Mouse (Mus musculus) embryo, embryonic 10.5 days (tissue): Measurements from ENCODE around the gene Gtf2h4.
A peak's percentile ranks its signal among the peaks of the same experiment; 100 is the strongest.

Experiments used
- DNase-seq: peaks from one replicate; pipeline ENCODE4 v3.0.0-alpha.2; 2015; ENCODE audit warnings: low spot score

Gene Gtf2h4

GRCm38 (mm10) chr17:35638475-35639190, 34.9 kb downstream of the Gtf2h4 start:
- peak; percentile 87 for DNase-seq

DNA sequence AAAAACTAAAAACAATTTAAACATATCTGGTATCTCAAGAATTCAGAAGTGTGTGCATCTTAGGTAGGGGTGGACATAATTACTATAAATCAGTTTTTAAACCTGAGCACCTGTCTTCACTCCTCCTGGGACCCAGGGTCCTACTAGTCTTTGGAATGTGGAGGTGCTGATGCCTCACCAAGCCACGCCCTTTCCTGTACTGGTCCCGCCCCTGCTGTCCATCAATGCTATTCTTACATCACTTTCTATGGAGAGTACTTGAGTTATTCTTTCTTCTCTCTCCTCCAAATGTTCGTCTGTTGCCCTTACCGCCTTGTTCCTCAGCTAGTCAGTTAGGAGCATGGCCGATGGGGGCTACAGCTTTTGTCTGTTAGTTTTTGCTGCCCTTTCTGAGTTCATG, 37.2 kb downstream of the Gtf2h4 start:
- DNase-seq, result peak; percentile 49

DNA sequence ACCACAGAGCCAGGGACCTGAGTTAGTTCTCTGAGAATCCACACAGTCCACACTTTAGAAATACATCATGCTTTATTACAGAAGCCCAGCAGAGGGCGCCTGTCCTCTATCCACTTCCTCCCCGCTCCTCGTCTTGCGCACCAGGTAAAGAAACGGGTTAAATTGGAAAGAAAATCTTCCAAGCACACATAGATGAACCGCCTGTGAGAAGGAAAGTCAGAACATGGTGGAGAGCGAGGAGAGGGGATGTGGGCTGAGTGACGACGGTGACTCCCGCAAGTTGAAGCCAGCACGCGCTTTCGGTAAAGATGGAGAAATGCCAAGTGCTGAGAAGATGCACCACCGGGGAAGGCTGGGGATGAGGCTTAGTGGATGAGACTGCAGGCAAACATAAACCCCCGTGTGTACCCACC, 37.8 kb downstream of the Gtf2h4 start:
- peak; percentile 87 for DNase-seq

GRCm38 (mm10) chr17:35635202-35635601, 38.3 kb downstream of the Gtf2h4 start:
- DNase-seq, result peak; percentile 15

DNA sequence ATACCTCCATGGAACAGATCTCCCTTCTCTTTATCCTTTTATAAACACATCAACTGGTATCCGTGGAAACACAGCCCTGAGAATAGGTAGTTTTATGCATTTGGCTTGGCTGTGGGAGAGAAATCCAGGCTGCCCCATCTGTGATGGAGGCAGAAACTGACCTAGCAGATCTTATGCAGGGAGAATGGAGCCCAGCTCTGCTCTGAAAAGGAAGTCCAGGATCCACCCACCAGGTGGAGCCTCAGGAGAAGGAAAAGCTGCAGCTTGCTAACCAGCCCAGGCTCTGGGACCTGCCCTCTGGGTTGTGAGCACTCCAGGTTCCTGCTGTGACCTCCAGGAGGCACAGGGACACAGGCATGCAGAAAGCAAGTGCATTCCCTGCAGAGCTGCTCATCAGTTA, 39.5 kb downstream of the Gtf2h4 start:
- DNase-seq, result peak; percentile 58

GRCm38 (mm10) chr17:35626537-35626936, 47.0 kb downstream of the Gtf2h4 start, which contains the start of gene Gm9573:
Gm9573 (minus strand) TSS chr17:35626637.
- DNase-seq, result no peak
